Comparison of ENCODE assay signal across 12 mouse cellular contexts in genomic region chr1:158408124-158408523, GRCm38 (mm10). TPM values are rescaled to one million over a fixed set of nuclear protein-coding genes. Genes with fewer than 3 reads are reported as not detected.
DNase-seq lines count a peak whose midpoint lies in the region; ATAC-seq and TF ChIP-seq lines count a peak whose summit lies in the region.
"Had no signal": no experiment of that assay in that cellular context is flagged by ENCODE, and none has a peak within 500 bp of the region (broad histone marks: within the 10 kb centered on the region; RNA-seq: fewer than 3 reads in every experiment).

No protein-coding gene starts in this region.

- TF ChIP-seq CTCF in left cerebral cortex, adult 2 months (IDR thresholded peaks at IDR 0.05) = no peak

- DNase-seq in embryonic facial prominence, embryonic 11.5 days (ENCODE audit: low spot score) = peak; percentile 62
- no peak for DNase-seq in embryonic facial prominence, embryonic 10.5 days (ENCODE audit: low spot score)
- DNase-seq in neural tube, embryonic 10.5 days (ENCODE audit: extremely low spot score, low spot score) = no peak
- DNase-seq in left cerebral cortex, adult 2 months (ENCODE audit: extremely low spot score in 1 of 2, low spot score in 2 of 2) = no peak
- DNase-seq in telencephalon, adult 2 months (ENCODE audit: low read depth, low spot score) = peak; percentile 87
- no peak for DNase-seq in c-Kit-positive CD71-positive TER-119-positive erythroid progenitor cells, embryonic 14.5 days (ENCODE audit: low spot score)
- DNase-seq: liver, postnatal 0 days had no signal

- no peak overlapping the region for H3K4me3 ChIP-seq in embryonic facial prominence, embryonic 11.5 days (ENCODE audit: low read depth, low read length)
- no peak overlapping the region for H3K4me3 ChIP-seq in embryonic facial prominence, embryonic 10.5 days
- H3K4me3 ChIP-seq in neural tube, embryonic 12.5 days = no peak overlapping the region
- no peak overlapping the region for H3K4me3 ChIP-seq in left cerebral cortex, adult 2 months
- H3K4me3 ChIP-seq in intestine, embryonic 16.5 days (ENCODE audit: low read length) = no peak overlapping the region
- H3K4me3 ChIP-seq: embryonic facial prominence, embryonic 15.5 days; myocyte had no signal

- no peak for ATAC-seq in embryonic facial prominence, embryonic 11.5 days (replicated peaks; ENCODE audit: insufficient number of reproducible peaks, low FRiP score, low TSS enrichment, low read depth)
- ATAC-seq in neural tube, embryonic 12.5 days (ENCODE audit: low FRiP score, low read depth) = peak; percentile 61; the same call in 1 of the 2 replicates
- ATAC-seq in intestine, embryonic 16.5 days = no peak
- ATAC-seq: liver, postnatal 0 days had no signal

- no peak overlapping the region for H3K4me2 ChIP-seq in embryonic facial prominence, embryonic 11.5 days (ENCODE audit: low read depth, low read length)
- no peak overlapping the region for H3K4me2 ChIP-seq in neural tube, embryonic 12.5 days (replicated peaks)
- no peak overlapping the region for H3K4me2 ChIP-seq in intestine, embryonic 16.5 days (ENCODE audit: low read depth, low read length)
- H3K4me2 ChIP-seq: embryonic facial prominence, embryonic 15.5 days had no signal

- H3K27ac ChIP-seq in embryonic facial prominence, embryonic 11.5 days (replicated peaks; ENCODE audit: low read depth, low read length) = no peak overlapping the region
- H3K27ac ChIP-seq in embryonic facial prominence, embryonic 10.5 days (replicated peaks) = no peak overlapping the region
- no peak overlapping the region for H3K27ac ChIP-seq in neural tube, embryonic 12.5 days
- peak overlapping the region; percentile 76; the same call in 1 of the 2 replicates for H3K27ac ChIP-seq in left cerebral cortex, adult 2 months
- H3K27ac ChIP-seq in intestine, embryonic 16.5 days (ENCODE audit: low read length) = no peak overlapping the region
- H3K27ac ChIP-seq: embryonic facial prominence, embryonic 15.5 days had no signal

- no peak overlapping the region for H3K9ac ChIP-seq in embryonic facial prominence, embryonic 11.5 days (replicated peaks; ENCODE audit: low read length)
- no peak overlapping the region for H3K9ac ChIP-seq in neural tube, embryonic 12.5 days
- no peak overlapping the region for H3K9ac ChIP-seq in intestine, embryonic 16.5 days (ENCODE audit: low read depth, low read length)
- H3K9ac ChIP-seq: embryonic facial prominence, embryonic 15.5 days; liver, postnatal 0 days had no signal

- no peaks in the 10 kb centered on the region for H3K4me1 ChIP-seq in embryonic facial prominence, embryonic 11.5 days (ENCODE audit: control insufficient read depth, insufficient read depth, low read length)
- peaks cover 3% of the 10 kb centered on the region; the same call in 1 of the 2 replicates for H3K4me1 ChIP-seq in embryonic facial prominence, embryonic 10.5 days
- H3K4me1 ChIP-seq in neural tube, embryonic 12.5 days = peaks cover 4% of the 10 kb centered on the region; the same call in 1 of the 2 replicates
- no peaks in the 10 kb centered on the region for H3K4me1 ChIP-seq in intestine, embryonic 16.5 days (ENCODE audit: control insufficient read depth, insufficient read depth, low read length)
- H3K4me1 ChIP-seq: embryonic facial prominence, embryonic 15.5 days had no signal

- WGBS in embryonic facial prominence, embryonic 11.5 days = 78% methylated on average over 2 of the region's 2 CpGs
- WGBS in embryonic facial prominence, embryonic 10.5 days = 69% methylated on average over 2 of the region's 2 CpGs
- 70% methylated on average over 2 of the region's 2 CpGs for WGBS in neural tube, embryonic 12.5 days
- 75% methylated on average over 2 of the region's 2 CpGs for WGBS in intestine, embryonic 16.5 days

- intact Hi-C loops in left cerebral cortex, adult 2 months (cut with DNase I) = loop anchor here (5.0 kb wide), 1 partner anchor 46 kb away; the partner anchor contains the start of gene Astn1

- H3K9me3 ChIP-seq in embryonic facial prominence, embryonic 11.5 days (replicated peaks; ENCODE audit: control insufficient read depth, low read length) = no peaks in the 10 kb centered on the region
- no peaks in the 10 kb centered on the region for H3K9me3 ChIP-seq in embryonic facial prominence, embryonic 10.5 days
- H3K9me3 ChIP-seq in neural tube, embryonic 12.5 days = no peaks in the 10 kb centered on the region
- no peaks in the 10 kb centered on the region for H3K9me3 ChIP-seq in intestine, embryonic 16.5 days (ENCODE audit: control insufficient read depth, low read length)
- H3K9me3 ChIP-seq: embryonic facial prominence, embryonic 15.5 days had no signal

- no peaks in the 10 kb centered on the region for H3K27me3 ChIP-seq in embryonic facial prominence, embryonic 11.5 days (ENCODE audit: control insufficient read depth, insufficient read depth, low read length)
- no peaks in the 10 kb centered on the region for H3K27me3 ChIP-seq in embryonic facial prominence, embryonic 10.5 days (replicated peaks; ENCODE audit: low read depth, poor library complexity, severe bottlenecking)
- H3K27me3 ChIP-seq in neural tube, embryonic 12.5 days (replicated peaks) = no peaks in the 10 kb centered on the region
- H3K27me3 ChIP-seq in intestine, embryonic 16.5 days (replicated peaks; ENCODE audit: control insufficient read depth, insufficient read depth, low read length) = no peaks in the 10 kb centered on the region
- H3K27me3 ChIP-seq: embryonic facial prominence, embryonic 15.5 days had no signal

- no peaks in the 10 kb centered on the region for H3K36me3 ChIP-seq in embryonic facial prominence, embryonic 11.5 days (replicated peaks; ENCODE audit: control insufficient read depth, insufficient read depth, low read depth, low read length)
- no peaks in the 10 kb centered on the region for H3K36me3 ChIP-seq in embryonic facial prominence, embryonic 10.5 days (replicated peaks)
- H3K36me3 ChIP-seq in neural tube, embryonic 12.5 days = no peaks in the 10 kb centered on the region
- H3K36me3 ChIP-seq in intestine, embryonic 16.5 days (ENCODE audit: control insufficient read depth, insufficient read depth, low read length) = no peaks in the 10 kb centered on the region
- H3K36me3 ChIP-seq: embryonic facial prominence, embryonic 15.5 days had no signal

RNA-seq across cellular contexts. Expression of gene Astn1, which starts 46.1 kb away (rescaled TPM):
- 8.5 and 8.9 TPM in 2 replicates for polyA plus RNA-seq in embryonic facial prominence, embryonic 11.5 days (2014; fragmentation: Nextera tagmentation; extraction: Ambion mirVana)
- 4.1 and 5.2 TPM in 2 replicates for polyA plus RNA-seq in embryonic facial prominence, embryonic 10.5 days (2016; fragmentation: Nextera tagmentation; extraction: Ambion mirVana)
- polyA plus RNA-seq in neural tube, embryonic 12.5 days (2016; fragmentation: Nextera tagmentation; extraction: Ambion mirVana) = 16.4 and 19.5 TPM in 2 replicates
- total RNA-seq in left cerebral cortex, adult 2 months (2021) = 100 to 1,000 TPM; 193 to 196 TPM
- 0.67 and 0.81 TPM in 2 replicates for polyA plus RNA-seq in intestine, embryonic 16.5 days (2015; fragmentation: Nextera tagmentation; extraction: Ambion mirVana)
- total RNA-seq: granulocyte monocyte progenitor cell, adult 5-6 weeks had no signal
- polyA plus RNA-seq: liver, postnatal 0 days; myocyte had no signal

RNA-seq across cellular contexts. Expression of gene Brinp2, which starts 52.0 kb away (rescaled TPM):
- 0.58 and 1.1 TPM in 2 replicates for polyA plus RNA-seq in embryonic facial prominence, embryonic 11.5 days (2014; fragmentation: Nextera tagmentation; extraction: Ambion mirVana)
- 0.73 and 1.1 TPM in 2 replicates for polyA plus RNA-seq in embryonic facial prominence, embryonic 10.5 days (2016; fragmentation: Nextera tagmentation; extraction: Ambion mirVana)
- polyA plus RNA-seq in neural tube, embryonic 12.5 days (2016; fragmentation: Nextera tagmentation; extraction: Ambion mirVana) = 6.1 and 7.1 TPM in 2 replicates
- total RNA-seq in left cerebral cortex, adult 2 months (2021) = 100 to 1,000 TPM; 112 to 117 TPM
- polyA plus RNA-seq in intestine, embryonic 16.5 days (2015; fragmentation: Nextera tagmentation; extraction: Ambion mirVana) = 0.29 and 0.42 TPM in 2 replicates
- total RNA-seq: granulocyte monocyte progenitor cell, adult 5-6 weeks had no signal
- polyA plus RNA-seq: liver, postnatal 0 days; myocyte had no signal

Comparison
In these comparisons a context has a peak if more than half of its experiments do, and no peak if none do; other contexts are left out.
1. DNase-seq: peak in embryonic facial prominence, embryonic 11.5 days (single experiment) and telencephalon, adult 2 months (single experiment); none in embryonic facial prominence, embryonic 10.5 days (single experiment), neural tube, embryonic 10.5 days (single experiment), left cerebral cortex, adult 2 months (0 of 2) and c-Kit-positive CD71-positive TER-119-positive erythroid progenitor cells, embryonic 14.5 days (single experiment).